Mouse (Mus musculus): ENCODE data around the gene Zbtb12.
"Not testable (repeated sequence)": the region's sequence is repeated elsewhere in the genome, so short reads cannot be mapped to it uniquely, and the experiment has no call there.

DNA sequence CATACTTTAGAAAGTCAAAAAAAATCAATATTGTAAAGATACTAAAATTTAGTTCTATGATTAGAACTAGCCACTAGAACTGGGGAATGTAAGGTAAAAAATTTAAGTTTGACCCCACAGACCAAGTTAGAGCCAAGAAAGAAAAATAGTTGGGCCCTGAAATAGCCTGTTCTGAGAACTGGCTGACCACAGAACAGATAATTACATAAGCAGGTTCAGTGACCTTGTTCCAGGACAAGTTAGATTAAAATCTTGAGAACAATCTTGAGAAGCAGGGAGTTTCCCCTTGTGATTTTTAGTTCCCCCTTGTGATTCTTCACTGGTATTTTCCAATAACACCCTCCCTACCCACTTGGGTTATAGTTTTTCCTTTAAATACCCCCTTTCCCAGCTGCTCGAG lies 48.5 kb upstream of the Zbtb12 start:
- not testable (repeated sequence) for TF ChIP-seq CTCF, EP300 (IDR thresholded peaks at IDR 0.05; ENCODE audit: low read depth)

All from liver, postnatal 0 days (tissue).